Mouse (Mus musculus): ENCODE data around the gene Pabpc5.
A peak's percentile ranks its signal among the peaks of the same experiment; 100 is the strongest.

Gene Pabpc5

DNA sequence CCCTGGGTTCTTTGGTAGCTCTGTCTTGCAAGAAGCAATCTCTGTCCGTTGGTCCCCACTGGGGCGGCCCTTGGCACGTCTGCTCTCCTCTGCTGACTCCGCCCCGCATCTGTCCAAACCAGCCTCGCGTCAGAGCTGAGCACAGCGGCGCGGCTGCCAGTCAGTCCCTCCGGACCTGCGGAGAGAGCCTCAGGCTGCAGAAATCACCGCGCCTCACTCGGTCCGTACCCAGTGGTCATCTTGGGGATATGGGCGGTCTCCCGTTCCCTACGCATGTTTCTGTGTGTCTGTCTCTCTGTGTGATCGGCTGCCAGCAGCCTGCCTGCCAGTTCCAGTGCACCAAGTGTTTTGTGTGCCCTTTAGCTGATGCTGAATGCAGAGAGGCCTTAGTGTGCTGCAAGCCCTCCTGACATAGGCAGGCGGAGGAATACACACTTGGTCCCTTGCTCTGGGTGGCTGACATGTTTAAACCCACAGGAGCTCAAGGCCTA is at the start of gene Pabpc5:
Gene Pabpc5 (plus strand): TSS at position 116 of the 491 bp plus-strand sequence.
- DNase-seq (ENCODE audit: inconsistent ontology term): peak; percentile 88

DNA sequence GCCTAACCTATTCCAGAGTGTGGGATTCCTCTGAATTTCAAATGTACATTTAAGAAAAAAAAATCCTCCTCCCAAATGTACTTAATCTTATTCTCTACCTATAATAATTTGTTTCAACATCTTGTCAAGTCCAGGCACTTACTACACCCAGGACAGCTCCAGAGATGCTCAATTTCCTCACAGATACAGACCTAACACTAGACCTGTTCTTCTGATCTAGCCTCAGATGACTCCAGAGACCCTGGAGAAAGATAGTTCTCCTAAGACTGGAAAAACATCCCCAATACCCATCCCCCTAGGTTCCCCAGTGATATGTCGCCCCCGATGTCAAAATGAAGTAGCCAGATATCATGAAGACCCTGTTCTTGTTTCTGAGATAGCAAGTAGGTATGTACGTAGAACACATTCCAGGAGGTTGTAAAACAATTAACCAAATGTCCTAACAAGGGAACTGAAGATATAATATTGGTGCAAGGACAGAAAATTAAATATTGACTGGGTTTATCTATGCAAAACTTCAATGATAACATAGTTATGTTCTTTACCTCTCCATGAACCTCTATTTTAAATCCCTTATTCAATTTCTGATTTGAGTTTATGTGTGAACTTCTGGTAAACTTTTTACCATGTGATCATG is 39.9 kb upstream of the Pabpc5 start:
- no peak for DNase-seq (ENCODE audit: inconsistent ontology term)

DNA sequence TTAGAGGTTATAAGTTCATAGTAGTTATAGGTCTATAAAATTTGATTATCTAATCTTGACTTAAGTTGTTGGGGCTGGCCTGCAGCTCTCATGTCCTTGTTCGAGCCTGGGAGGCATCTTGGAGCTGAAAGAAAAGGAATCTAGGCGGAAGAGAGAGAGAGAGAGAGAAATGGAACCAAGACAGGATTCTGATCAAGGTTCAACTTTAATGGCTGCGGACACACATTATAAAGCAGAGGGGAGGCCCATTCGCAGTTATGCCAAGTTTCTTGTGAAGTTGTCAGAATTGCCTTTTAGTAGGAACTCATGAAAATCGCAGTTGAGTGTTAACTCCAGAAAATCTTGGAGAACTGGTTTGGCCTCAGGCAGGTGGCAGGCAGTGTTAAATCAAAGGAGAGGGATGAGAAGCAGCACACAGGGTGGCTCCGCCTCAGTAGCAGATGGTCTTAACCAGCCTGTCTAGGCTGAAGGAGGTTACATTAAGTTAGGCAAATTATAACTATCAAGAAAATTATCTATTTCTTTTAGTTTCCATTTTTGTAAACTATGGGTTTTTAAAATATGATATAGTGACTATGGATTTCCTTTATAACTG is 38.6 kb upstream of the Pabpc5 start:
- no peak for DNase-seq (ENCODE audit: inconsistent ontology term)

DNA sequence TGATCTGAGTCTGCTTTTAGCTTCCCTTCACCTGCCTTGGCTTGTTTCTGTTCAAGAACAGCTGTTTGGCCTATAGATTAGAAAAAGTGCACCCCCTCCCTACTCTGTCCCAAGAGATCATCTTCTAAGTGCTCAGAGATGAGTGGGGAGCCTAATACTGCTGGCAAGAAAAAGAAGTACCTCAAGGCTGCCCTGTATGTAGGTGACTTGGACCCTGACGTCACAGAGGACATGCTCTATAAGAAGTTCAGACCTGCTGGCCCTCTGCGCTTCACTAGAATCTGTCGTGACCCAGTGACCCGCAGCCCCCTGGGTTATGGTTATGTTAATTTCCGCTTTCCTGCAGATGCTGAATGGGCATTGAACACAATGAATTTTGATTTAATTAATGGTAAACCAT is 856 bp downstream of the Pabpc5 start:
- no peak for DNase-seq (ENCODE audit: inconsistent ontology term)

Measured in Muller cell, postnatal 12 days (primary cell).